Mouse (Mus musculus) stomach, postnatal 0 days (tissue): ENCODE measurements around the gene Sf3b1. TPM values are rescaled to one million over a fixed set of nuclear protein-coding genes. Genes with fewer than 3 reads are reported as not detected.

Source experiments
- ATAC-seq: fragments of 200-750 bp; cut with Nextera tagmentation; 2 replicates; pipeline ENCODE4 v1.8.0; 2017; ENCODE audit not compliant: low FRiP score, low TSS enrichment
- DNase-seq: peaks from one replicate; pipeline ENCODE4 v3.0.0-alpha.2; 2016; ENCODE audit warnings: low spot score
- H3K27ac ChIP-seq: fragments of 300-500 bp; sonication (generic); replicated peaks from 2 replicates; pipeline ENCODE4 v1.5.1; 2014; ENCODE audit warnings: mild to moderate bottlenecking, control low read depth
- H3K27me3 ChIP-seq: fragments of 300-500 bp; sonication (generic); 2 replicates; pipeline ENCODE4 v1.6.1; 2014; ENCODE audit warnings: low read length; ENCODE audit not compliant: control insufficient read depth, insufficient read depth
- H3K36me3 ChIP-seq: fragments of 300-500 bp; sonication (generic); 2 replicates; pipeline ENCODE4 v1.6.1; 2014; ENCODE audit warnings: low read length, mixed read lengths; ENCODE audit not compliant: control insufficient read depth, insufficient read depth
- H3K4me1 ChIP-seq: fragments of 300-500 bp; sonication (generic); replicated peaks from 2 replicates; pipeline ENCODE4 v1.6.1; 2014; ENCODE audit warnings: antibody characterized with exemption; ENCODE audit not compliant: control insufficient read depth, insufficient read depth
- H3K4me2 ChIP-seq: fragments of 300-500 bp; sonication (generic); replicated peaks from 2 replicates; pipeline ENCODE4 v1.6.1; 2014; ENCODE audit warnings: low read depth, mild to moderate bottlenecking, control low read depth, moderate library complexity
- H3K4me3 ChIP-seq: fragments of 300-500 bp; sonication (generic); 2 replicates; pipeline ENCODE4 v1.5.1; 2014; ENCODE audit warnings: low read depth, low read length, control low read depth
- H3K9ac ChIP-seq: fragments of 300-500 bp; sonication (generic); 2 replicates; pipeline ENCODE4 v1.6.1; 2014; ENCODE audit warnings: mild to moderate bottlenecking, low read length, control low read depth, mixed read lengths
- H3K9me3 ChIP-seq: fragments of 300-500 bp; sonication (generic); 2 replicates; pipeline ENCODE4 v1.6.1; 2016; ENCODE audit warnings: low read length; ENCODE audit not compliant: control insufficient read depth
- CTCF ChIP-seq: IDR thresholded peaks from 2 replicates; pipeline ENCODE4 v1.5.1; 2016; ENCODE audit warnings: antibody characterized with exemption, low read depth, mild to moderate bottlenecking, moderate library complexity
- EP300 ChIP-seq: optimal IDR thresholded peaks from 2 replicates; pipeline ENCODE3; 2016; ENCODE audit warnings: antibody characterized with exemption
- WGBS: fragments of 180-500 bp; shearing (Covaris S2); extraction: QIAGEN DNeasy Blood & Tissue Kit; methylation state at CpG from one replicate; pipeline ENCODE4 v1.1.7; 2014; 5-methylcytosine and 5-hydroxymethylcytosine counted together
- polyA plus RNA-seq: library from polyadenylated mRNA; unstranded; fragments of >200 nt; fragmentation: Nextera tagmentation; extraction: Ambion mirVana; gene quantifications from 2 replicates; pipeline ENCODE4 v1.2.1, GENCODE M21; 2015

The Sf3b1 gene
- polyA plus RNA-seq, 1 experiment from 2014 or later, result 153 TPM

DNA sequence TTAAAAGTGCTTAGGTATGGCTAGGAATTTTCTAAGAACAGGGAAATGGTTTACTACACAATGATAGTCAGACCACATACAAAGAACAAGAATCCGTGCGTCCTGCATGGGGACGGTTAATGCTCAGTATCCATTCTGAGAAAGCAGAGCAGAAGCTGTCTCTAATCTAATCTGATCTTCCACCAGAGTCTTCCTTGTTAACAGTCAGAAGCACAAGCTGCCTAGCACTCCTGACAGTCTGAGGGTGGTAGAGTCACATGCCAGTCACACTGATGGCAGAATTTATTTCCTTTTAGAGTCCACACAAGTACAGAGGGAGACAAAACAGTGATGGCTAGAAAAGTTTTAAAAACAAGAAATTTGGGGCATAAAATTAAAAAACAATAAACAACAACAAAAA is 41.5 kb downstream of the Sf3b1 start:
- H3K36me3 ChIP-seq, result peaks cover 14% of the 10 kb centered on the region; the same call in 1 of the 2 replicates
- no peaks in the 10 kb centered on the region for H3K9me3 ChIP-seq
- no peak overlapping the region for H3K9ac ChIP-seq
- TF ChIP-seq CTCF (no peak), EP300 (no peak)
- no peak overlapping the region for H3K27ac ChIP-seq
- no peaks in the 10 kb centered on the region for H3K27me3 ChIP-seq
- 85% methylated on average over 3 of the region's 3 CpGs for WGBS
- no peak overlapping the region for H3K4me2 ChIP-seq
- no peaks in the 10 kb centered on the region for H3K4me1 ChIP-seq
- H3K4me3 ChIP-seq, result no peak overlapping the region
- ATAC-seq, result no peak
- DNase-seq, result no peak

DNA sequence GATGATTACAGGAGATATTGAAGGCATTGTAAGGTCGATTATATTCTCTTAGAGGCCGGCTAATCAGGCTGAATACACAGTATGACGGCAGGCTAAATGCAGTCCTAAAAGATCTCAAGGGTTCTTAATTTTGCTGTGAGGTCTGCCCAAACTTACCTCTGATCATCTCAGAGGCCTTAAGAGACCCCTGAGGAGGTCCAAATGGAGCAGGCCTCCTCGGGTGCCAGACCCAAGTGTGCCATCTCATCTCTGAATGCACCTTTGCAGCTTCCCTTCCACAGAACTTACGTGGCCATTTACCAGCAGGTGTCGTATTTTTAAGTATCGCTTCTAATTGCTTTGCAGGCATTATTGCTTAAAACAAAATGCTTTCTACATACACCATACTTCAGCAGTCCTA is 43.1 kb downstream of the Sf3b1 start:
- Histone ChIP-seq H3K9me3 (no peaks in the 10 kb centered on the region), H3K27ac (no peak overlapping the region), H3K9ac (no peak overlapping the region), H3K27me3 (no peaks in the 10 kb centered on the region), H3K36me3 (peaks cover 5% of the 10 kb centered on the region; the same call in 1 of the 2 replicates), H3K4me1 (no peaks in the 10 kb centered on the region), H3K4me2 (no peak overlapping the region), H3K4me3 (no peak overlapping the region)
- ATAC-seq (no peak), DNase-seq (no peak)
- 87% methylated on average over 7 of the region's 7 CpGs for WGBS
- no peak for TF ChIP-seq EP300
- no peak for TF ChIP-seq CTCF

DNA sequence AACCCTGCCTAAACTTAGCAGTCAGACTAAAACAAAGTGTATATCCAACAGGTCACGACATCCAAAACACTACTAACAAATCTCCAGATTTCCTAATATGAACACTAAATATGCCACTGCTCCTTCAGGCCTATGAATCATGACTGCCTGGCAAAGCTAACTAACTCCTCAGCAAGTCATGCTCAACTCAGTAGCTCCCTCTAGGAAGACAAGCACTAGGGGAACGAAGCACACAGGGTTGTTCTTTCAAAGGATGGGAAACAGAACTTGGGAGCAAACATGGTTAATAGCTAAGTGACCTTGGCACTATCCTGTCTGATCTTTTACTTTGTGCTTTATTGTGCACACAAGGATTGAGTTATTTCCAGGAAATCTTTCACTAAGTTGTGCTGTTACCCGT is 43.9 kb downstream of the Sf3b1 start:
- Histone ChIP-seq H3K9ac (no peak overlapping the region), H3K27ac (0 out of 2 replicates have a peak overlapping the region, but pooled peaks have one; percentile 8), H3K4me1 (no peaks in the 10 kb centered on the region), H3K36me3 (0 out of 2 replicates have a peak, but pooled peaks cover 3% of the 10 kb centered on the region), H3K9me3 (no peaks in the 10 kb centered on the region), H3K27me3 (no peaks in the 10 kb centered on the region), H3K4me3 (no peak overlapping the region), H3K4me2 (no peak overlapping the region)
- ATAC-seq, result peak; percentile 65
- WGBS, result 43% methylated on average over 3 of the region's 3 CpGs
- no peak for DNase-seq
- TF ChIP-seq CTCF, result peak; percentile 77
- TF ChIP-seq EP300, result no peak

DNA sequence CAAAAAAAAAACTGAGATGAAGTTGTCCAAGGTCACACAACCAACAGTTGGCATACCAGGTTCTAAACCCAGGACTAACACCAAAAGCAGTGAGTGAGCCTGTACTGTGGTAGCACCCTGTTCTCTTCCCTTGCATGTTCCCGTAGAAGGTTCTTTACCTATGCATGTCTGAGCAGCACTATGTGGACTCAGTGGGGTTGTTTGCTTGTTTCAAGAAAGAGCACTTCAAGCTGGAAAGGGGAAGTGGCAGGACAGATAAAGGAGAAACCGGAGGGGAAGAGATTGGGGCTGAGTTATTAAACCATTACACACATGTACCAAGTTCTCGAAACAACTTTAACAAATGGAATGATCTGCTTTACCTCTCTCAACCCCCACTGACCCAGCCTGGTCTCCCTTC is 44.6 kb downstream of the Sf3b1 start:
- Histone ChIP-seq H3K9me3 (no peaks in the 10 kb centered on the region), H3K4me3 (no peak overlapping the region), H3K27me3 (no peaks in the 10 kb centered on the region), H3K4me1 (no peaks in the 10 kb centered on the region), H3K9ac (no peak overlapping the region), H3K36me3 (0 out of 2 replicates have a peak, but pooled peaks cover 3% of the 10 kb centered on the region), H3K4me2 (no peak overlapping the region), H3K27ac (no peak overlapping the region)
- DNase-seq (no peak), ATAC-seq (no peak)
- TF ChIP-seq CTCF (no peak), EP300 (no peak)
- WGBS, result 80% methylated on average over 3 of the region's 3 CpGs

DNA sequence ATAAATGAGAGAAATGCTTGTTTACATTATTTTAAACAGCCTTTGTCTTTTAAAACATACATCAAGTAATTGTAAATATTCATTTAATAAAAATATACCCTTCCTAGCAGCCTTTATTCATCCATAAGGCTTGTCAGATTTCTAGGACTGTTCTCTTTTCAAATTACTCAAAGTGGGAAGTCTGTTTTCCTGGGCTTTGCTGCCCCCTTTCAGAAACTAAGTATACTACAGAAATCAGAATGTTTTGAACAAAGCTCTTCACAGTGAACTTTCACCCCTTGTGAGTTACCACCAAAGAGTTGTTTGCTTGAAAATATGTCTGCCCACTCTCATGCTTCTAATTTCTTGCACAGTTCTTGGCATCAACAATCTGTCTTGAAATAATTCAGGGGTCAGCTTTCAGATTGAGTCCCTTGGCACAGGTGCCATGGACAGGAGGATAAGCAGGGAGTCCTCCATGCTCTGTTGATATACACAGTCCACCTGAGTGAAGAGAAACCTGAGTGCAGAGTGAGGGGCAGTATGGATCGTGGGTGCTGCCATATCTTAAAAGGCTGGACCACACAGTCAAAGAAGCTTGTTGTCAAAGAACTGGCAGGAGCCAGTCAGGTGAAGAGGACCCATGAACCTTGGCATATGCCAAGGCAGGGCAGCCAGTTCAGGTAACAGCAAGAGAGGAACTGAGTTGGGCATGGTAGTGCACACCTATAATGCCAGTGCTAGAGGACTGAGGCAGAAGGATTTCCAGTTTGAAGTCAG is 47.9 kb downstream of the Sf3b1 start:
- Histone ChIP-seq H3K9me3 (no peaks in the 10 kb centered on the region), H3K9ac (no peak overlapping the region), H3K4me2 (no peak overlapping the region), H3K27ac (no peak overlapping the region), H3K36me3 (no peaks in the 10 kb centered on the region), H3K4me1 (no peaks in the 10 kb centered on the region), H3K4me3 (no peak overlapping the region), H3K27me3 (no peaks in the 10 kb centered on the region)
- no peak for DNase-seq
- ATAC-seq, result peak; percentile 18; the same call in 1 of the 2 replicates
- TF ChIP-seq CTCF (peak; percentile 68), EP300 (no peak)
- 59% methylated on average over 1 of the region's 1 CpGs for WGBS

DNA sequence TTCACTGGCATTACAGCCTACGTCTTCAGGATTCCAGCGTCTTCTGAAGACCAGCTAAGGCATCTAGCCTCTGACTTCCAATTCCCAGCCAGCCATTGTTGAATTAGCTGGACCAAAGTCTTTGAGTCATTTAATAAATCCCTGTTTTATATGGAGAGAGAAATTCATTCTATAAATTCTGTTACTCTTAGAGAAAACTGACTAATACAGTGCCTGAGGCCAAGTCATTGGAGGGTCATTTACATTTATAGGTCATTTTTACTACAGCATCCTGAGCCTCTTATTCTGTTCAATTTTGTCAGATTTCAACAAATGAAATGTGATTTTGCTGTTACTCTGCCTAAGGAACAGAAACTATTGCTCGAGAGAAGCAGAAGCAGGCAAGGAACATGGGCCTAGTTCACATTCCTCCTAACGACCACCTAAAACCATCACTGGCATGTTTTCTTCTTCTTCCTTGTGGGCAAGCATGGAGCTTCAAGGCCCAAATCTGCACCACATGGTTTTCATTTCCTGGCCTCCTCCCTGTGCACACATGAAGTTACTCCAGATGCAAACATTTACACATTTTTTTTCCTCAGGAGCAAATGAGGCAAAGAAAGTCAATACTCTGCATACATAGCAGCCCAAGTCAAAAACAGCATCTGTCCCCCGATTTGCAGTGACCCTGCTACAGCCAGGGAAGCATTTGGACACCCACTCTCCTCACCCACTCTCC is 55.4 kb downstream of the Sf3b1 start:
- H3K27me3 ChIP-seq, result no peaks in the 10 kb centered on the region
- H3K9me3 ChIP-seq, result no peaks in the 10 kb centered on the region
- no peaks in the 10 kb centered on the region for H3K4me1 ChIP-seq
- no peak overlapping the region for H3K9ac ChIP-seq
- no peak overlapping the region for H3K27ac ChIP-seq
- H3K4me3 ChIP-seq, result no peak overlapping the region
- TF ChIP-seq EP300 (no peak), CTCF (no peak)
- 0 out of 2 replicates have a peak, but pooled peaks have one; percentile 32 for ATAC-seq
- WGBS, result 76% methylated on average over 5 of the region's 5 CpGs
- no peaks in the 10 kb centered on the region for H3K36me3 ChIP-seq
- DNase-seq, result no peak
- H3K4me2 ChIP-seq, result no peak overlapping the region
